Mouse (Mus musculus) lung, postnatal 0 days (tissue): Measurements from ENCODE around the gene Dnajc6. TPM values are rescaled to one million over a fixed set of nuclear protein-coding genes. Genes with fewer than 3 reads are reported as not detected.

Experiments
- ATAC-seq: fragments of 200-750 bp; cut with Nextera tagmentation; 2 replicates; pipeline ENCODE4 v1.8.0; 2017; ENCODE audit warnings: moderate library complexity
- DNase-seq: peaks from one replicate; pipeline ENCODE4 v3.0.0-alpha.2; 2016; ENCODE audit warnings: low spot score
- H3K27ac ChIP-seq: fragments of 300-500 bp; sonication (generic); 2 replicates; pipeline ENCODE4 v1.5.1; 2014; ENCODE audit warnings: antibody characterized with exemption, mild to moderate bottlenecking, low read length, mixed read lengths
- H3K27me3 ChIP-seq: fragments of 300-500 bp; sonication (generic); replicated peaks from 2 replicates; pipeline ENCODE4 v1.6.1; 2014; ENCODE audit warnings: low read length, mixed read lengths; ENCODE audit not compliant: insufficient read depth
- H3K36me3 ChIP-seq: fragments of 300-500 bp; sonication (generic); 2 replicates; pipeline ENCODE4 v1.6.1; 2014; ENCODE audit warnings: low read length, mixed read lengths; ENCODE audit not compliant: insufficient read depth
- H3K4me1 ChIP-seq: fragments of 300-500 bp; sonication (generic); 2 replicates; pipeline ENCODE4 v1.6.1; 2014; ENCODE audit warnings: antibody characterized with exemption, low read depth, low read length, mixed read lengths; ENCODE audit not compliant: insufficient read depth
- H3K4me2 ChIP-seq: fragments of 300-500 bp; sonication (generic); replicated peaks from 2 replicates; pipeline ENCODE4 v1.6.1; 2014; ENCODE audit warnings: low read depth, mild to moderate bottlenecking, low read length, moderate library complexity, mixed read lengths
- H3K4me3 ChIP-seq: fragments of 300-500 bp; sonication (generic); 2 replicates; pipeline ENCODE4 v1.5.1; 2014; ENCODE audit warnings: low read depth, low read length
- H3K9ac ChIP-seq: fragments of 300-500 bp; sonication (generic); replicated peaks from 2 replicates; pipeline ENCODE4 v1.6.1; 2014; ENCODE audit warnings: low read depth, mild to moderate bottlenecking
- H3K9me3 ChIP-seq: fragments of 300-500 bp; sonication (generic); 2 replicates; pipeline ENCODE4 v1.6.1; 2016; ENCODE audit warnings: low read length, mixed read lengths
- CTCF ChIP-seq: IDR thresholded peaks from 2 replicates; pipeline ENCODE4 v1.5.1; 2016; ENCODE audit warnings: antibody characterized with exemption, mild to moderate bottlenecking
- EP300 ChIP-seq: IDR thresholded peaks from 2 replicates; pipeline ENCODE4 v1.6.1; 2016; ENCODE audit warnings: antibody characterized with exemption, mild to moderate bottlenecking, control low read depth
- WGBS: fragments of 180-500 bp; shearing (Covaris S2); extraction: QIAGEN DNeasy Blood & Tissue Kit; methylation state at CpG from one replicate; pipeline ENCODE4 v1.1.7; 2014; 5-methylcytosine and 5-hydroxymethylcytosine counted together
- polyA plus RNA-seq: library from polyadenylated mRNA; unstranded; fragments of >200 nt; fragmentation: Nextera tagmentation; extraction: Ambion mirVana; gene quantifications from 2 replicates; pipeline ENCODE4 v1.2.1, GENCODE M21; 2015

Gene Dnajc6
- polyA plus RNA-seq, 1 experiment from 2014 or later, result 0.14 TPM

DNA sequence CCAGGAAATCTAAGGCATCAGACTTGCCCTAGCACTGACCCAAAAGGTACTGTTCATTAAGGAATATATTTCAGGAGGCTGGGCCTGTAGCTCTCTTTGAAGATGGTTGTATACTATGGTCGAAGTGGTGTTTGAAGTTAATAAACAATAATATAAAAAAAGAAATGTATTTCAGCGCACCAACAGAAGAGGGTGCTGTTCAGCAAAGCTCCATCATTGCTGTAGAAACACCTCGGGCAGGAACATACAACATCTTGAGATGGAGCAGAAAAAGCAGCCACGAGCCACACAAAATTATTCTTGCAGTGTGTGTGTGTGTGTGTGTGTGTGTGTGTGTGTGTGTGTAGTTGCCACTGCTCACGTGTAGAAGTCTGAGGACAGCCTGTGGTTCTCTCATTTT is 25.9 kb upstream of the Dnajc6 start:
- no peak overlapping the region for H3K4me2 ChIP-seq
- DNase-seq, result no peak
- WGBS, result 62% methylated on average over 5 of the region's 5 CpGs
- H3K4me1 ChIP-seq, result no peaks in the 10 kb centered on the region
- peak; percentile 66 for TF ChIP-seq CTCF
- no peak for TF ChIP-seq EP300
- H3K4me3 ChIP-seq, result no peak overlapping the region
- ATAC-seq, result no peak
- H3K36me3 ChIP-seq, result no peaks in the 10 kb centered on the region
- no peaks in the 10 kb centered on the region for H3K9me3 ChIP-seq
- H3K27me3 ChIP-seq, result no peaks in the 10 kb centered on the region
- no peak overlapping the region for H3K27ac ChIP-seq
- no peak overlapping the region for H3K9ac ChIP-seq

DNA sequence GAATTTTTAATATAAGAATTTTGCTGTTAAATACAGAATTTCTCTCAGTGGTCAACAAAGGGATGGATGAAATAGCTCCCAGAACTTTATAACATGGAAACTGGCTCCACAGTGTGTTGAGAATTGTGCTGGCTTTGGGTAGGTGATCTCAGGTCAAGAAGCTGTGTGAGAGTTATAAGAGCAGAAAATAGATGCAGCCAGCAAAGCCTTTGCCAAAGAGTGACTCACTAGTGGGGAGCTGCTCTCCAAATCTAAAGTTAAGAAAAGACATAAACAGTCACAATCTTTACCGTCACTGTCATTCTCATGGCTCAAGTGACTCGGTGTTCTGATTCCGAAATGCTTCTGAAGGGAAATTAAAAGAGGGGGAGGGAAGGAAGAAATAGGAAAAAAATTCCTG is 23.7 kb upstream of the Dnajc6 start:
- TF ChIP-seq EP300, result no peak
- TF ChIP-seq CTCF, result no peak
- Histone ChIP-seq H3K4me2 (no peak overlapping the region), H3K9ac (no peak overlapping the region), H3K9me3 (no peaks in the 10 kb centered on the region), H3K4me1 (no peaks in the 10 kb centered on the region), H3K4me3 (no peak overlapping the region), H3K36me3 (no peaks in the 10 kb centered on the region), H3K27ac (no peak overlapping the region), H3K27me3 (no peaks in the 10 kb centered on the region)
- ATAC-seq (no peak), DNase-seq (no peak)
- WGBS, result 69% methylated on average over 3 of the region's 3 CpGs

- peak; percentile 35 for DNase-seq
- no peaks in the 10 kb centered on the region for H3K36me3 ChIP-seq
- H3K4me1 ChIP-seq, result no peaks in the 10 kb centered on the region
- no peak for TF ChIP-seq EP300
- TF ChIP-seq CTCF, result no peak
- no peak overlapping the region for H3K27ac ChIP-seq
- 63% methylated on average over 8 of the region's 8 CpGs for WGBS
- no peak overlapping the region for H3K4me3 ChIP-seq
- H3K27me3 ChIP-seq, result 0 out of 2 replicates have a peak, but pooled peaks cover 5% of the 10 kb centered on the region
- no peak for ATAC-seq
- H3K4me2 ChIP-seq, result no peak overlapping the region
- H3K9ac ChIP-seq, result no peak overlapping the region
- H3K9me3 ChIP-seq, result no peaks in the 10 kb centered on the region
Observed at GRCm38 (mm10) chr4:101490320-101490917, 6.0 kb upstream of the Dnajc6 start.

- Histone ChIP-seq H3K9ac (no peak overlapping the region), H3K9me3 (no peaks in the 10 kb centered on the region), H3K27me3 (peaks cover 15% of the 10 kb centered on the region; the same call in 1 of the 2 replicates), H3K36me3 (no peaks in the 10 kb centered on the region), H3K4me2 (no peak overlapping the region), H3K4me1 (peaks cover under 1% of the 10 kb centered on the region), H3K27ac (no peak overlapping the region), H3K4me3 (no peak overlapping the region)
- ATAC-seq (no peak), DNase-seq (no peak)
- WGBS, result 60% methylated on average over 6 of the region's 6 CpGs
- TF ChIP-seq EP300, result no peak
- TF ChIP-seq CTCF, result no peak
Observed at GRCm38 (mm10) chr4:101491704-101492103, 4.7 kb upstream of the Dnajc6 start.

- Histone ChIP-seq H3K4me3 (no peak overlapping the region), H3K4me1 (peaks cover 6% of the 10 kb centered on the region), H3K36me3 (no peaks in the 10 kb centered on the region), H3K27me3 (peaks cover 28% of the 10 kb centered on the region), H3K4me2 (no peak overlapping the region), H3K9me3 (no peaks in the 10 kb centered on the region), H3K27ac (no peak overlapping the region), H3K9ac (no peak overlapping the region)
- DNase-seq (no peak), ATAC-seq (peak; percentile 30; the same call in 1 of the 2 replicates)
- TF ChIP-seq EP300 (no peak), CTCF (no peak)
Observed at GRCm38 (mm10) chr4:101493611-101494197, 2.7 kb upstream of the Dnajc6 start.

DNA sequence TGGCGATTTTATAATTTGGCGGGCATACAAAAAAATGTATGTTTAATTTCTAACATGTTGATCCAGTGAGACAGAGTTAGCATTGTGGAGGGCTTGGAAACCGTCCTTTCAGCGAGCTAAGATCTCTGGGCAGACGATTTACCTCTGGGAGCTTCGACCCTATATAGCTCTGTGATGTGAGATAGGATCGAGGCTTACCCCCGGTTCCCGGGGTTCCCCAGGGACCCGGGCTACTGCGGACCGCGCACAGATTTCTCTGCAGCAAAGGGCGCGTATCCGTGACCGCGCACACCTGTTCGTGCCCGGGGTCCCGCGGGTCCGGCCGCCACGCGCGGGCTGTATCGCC is 287 bp upstream of the Dnajc6 start:
- Histone ChIP-seq H3K27me3 (peaks cover 28% of the 10 kb centered on the region), H3K4me1 (peaks cover 6% of the 10 kb centered on the region), H3K9me3 (no peaks in the 10 kb centered on the region), H3K4me3 (peak overlapping the region; percentile 41), H3K27ac (no peak overlapping the region), H3K4me2 (peak overlapping the region; percentile 73), H3K9ac (no peak overlapping the region), H3K36me3 (no peaks in the 10 kb centered on the region)
- DNase-seq, result no peak
- WGBS, result 2% methylated on average over 28 of the region's 28 CpGs
- TF ChIP-seq CTCF (no peak), EP300 (no peak)
- ATAC-seq, result no peak
